Mouse (Mus musculus): ENCODE data around the gene Jam3. TPM values are rescaled to one million over a fixed set of nuclear protein-coding genes. Genes with fewer than 3 reads are reported as not detected.

Jam3 gene
- 113 and 123 TPM in 2 replicates for polyA plus RNA-seq (2015; fragmentation: Nextera tagmentation; extraction: Ambion mirVana)

DNA sequence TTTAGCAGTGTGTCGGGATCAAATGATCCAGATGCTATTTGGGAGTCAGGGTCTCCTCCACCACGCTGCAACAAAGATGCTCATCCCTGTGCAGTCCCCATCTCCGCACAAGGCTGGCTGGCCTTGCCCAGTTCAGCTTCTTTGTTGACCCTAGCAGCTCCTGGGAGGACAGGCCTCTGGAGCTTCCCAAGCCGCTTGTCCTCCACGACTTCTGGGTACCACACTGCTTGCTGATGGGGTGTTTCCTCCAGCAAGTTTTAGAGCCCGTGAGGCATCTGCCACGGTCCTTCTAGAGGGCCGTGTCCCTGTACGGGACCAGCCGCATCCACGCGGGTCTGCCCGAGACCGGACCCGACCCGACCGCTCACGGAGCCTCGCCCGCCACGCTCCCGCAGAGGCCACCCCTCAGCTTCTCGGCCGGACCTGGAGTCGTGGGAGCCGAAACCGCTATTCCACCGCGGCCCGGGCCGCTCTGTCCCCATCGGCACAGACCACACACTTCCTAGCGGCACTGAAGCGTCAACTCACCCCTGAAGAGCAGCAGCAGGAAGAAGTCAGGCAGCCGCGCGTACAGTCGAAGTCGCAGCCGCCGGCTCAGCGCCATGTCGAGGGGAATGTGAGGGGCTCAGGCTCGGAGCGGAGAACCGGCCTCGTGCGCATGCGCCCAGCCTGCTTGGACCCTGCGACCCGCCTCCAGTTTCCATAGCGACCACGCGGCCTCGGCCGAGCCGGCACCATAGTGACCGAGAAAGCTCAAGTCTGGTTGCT lies at the start of gene Jam3:
TSS of gene Jam3 (minus strand) at position 659 of the 768 bp plus-strand sequence.
- H3K27ac ChIP-seq, result peak within 1 kb of the TSS; percentile 96
- peak; percentile 98 for ATAC-seq
- peak within 1 kb of the TSS; percentile 85 for H3K4me3 ChIP-seq
- under 1% methylated on average over 58 of the region's 58 CpGs for WGBS
- no peaks in the 10 kb centered on the region for H3K27me3 ChIP-seq
- no peaks in the 10 kb centered on the region for H3K9me3 ChIP-seq (replicated peaks)
- H3K4me1 ChIP-seq, result peaks cover 55% of the 10 kb centered on the region
- H3K9ac ChIP-seq, result peak within 1 kb of the TSS; percentile 92
- 0 out of 2 replicates have a peak, but pooled peaks cover 3% of the 10 kb centered on the region for H3K36me3 ChIP-seq (ENCODE audit: poor library complexity, severe bottlenecking)
- H3K4me2 ChIP-seq, result peak within 1 kb of the TSS; percentile 80

DNA sequence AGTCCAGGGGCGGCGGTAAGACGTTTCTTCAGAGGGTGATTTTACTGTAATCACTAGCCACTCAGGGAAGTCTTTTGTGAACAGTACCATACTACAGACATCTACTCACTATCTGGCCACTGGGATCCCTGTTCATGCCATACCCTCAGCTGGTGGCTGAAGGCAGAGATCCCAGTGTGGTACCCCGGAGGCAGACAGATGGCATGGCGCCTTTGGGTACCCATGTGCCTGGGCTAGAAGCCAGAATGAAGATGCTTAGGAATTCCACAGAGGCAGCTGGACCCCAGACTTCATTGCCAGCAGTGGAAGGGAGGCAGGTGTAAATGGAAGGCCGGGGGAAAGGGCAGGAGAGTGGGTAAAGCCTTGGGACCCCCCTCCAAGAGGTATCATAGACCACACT lies 49.0 kb upstream of the Jam3 start:
- Histone ChIP-seq H3K27me3 (peaks cover 17% of the 10 kb centered on the region), H3K27ac (peak overlapping the region; percentile 76), H3K36me3 (ENCODE audit: poor library complexity, severe bottlenecking) (no peaks in the 10 kb centered on the region), H3K9ac (no peak overlapping the region), H3K9me3 (replicated peaks) (0 out of 2 replicates have a peak, but pooled peaks cover 6% of the 10 kb centered on the region), H3K4me2 (no peak overlapping the region), H3K4me1 (peaks cover 34% of the 10 kb centered on the region), H3K4me3 (no peak overlapping the region)
- WGBS, result 70% methylated on average over 6 of the region's 6 CpGs
- peak; percentile 20; the same call in 1 of the 2 replicates for ATAC-seq

DNA sequence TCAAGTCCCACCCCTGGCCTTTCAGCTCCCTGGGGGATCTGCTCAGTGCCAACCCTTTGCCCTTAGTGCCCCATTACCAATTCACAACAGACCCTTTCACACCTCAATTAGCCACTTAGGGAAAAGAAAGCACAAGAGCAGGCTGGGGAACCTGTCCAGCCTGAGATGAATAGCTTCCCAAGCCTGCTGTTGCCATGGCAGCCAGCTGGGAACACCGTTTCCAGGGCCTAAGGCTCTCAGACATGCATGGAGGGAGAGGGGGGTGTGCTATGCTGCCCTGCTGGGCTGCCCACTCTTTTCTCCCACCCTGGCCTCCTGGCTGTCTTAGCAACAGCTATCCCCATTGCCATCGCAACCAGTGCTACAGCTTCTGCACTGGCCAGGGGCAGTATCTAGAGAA lies 47.9 kb upstream of the Jam3 start:
- Histone ChIP-seq H3K9ac (no peak overlapping the region), H3K27me3 (peaks cover 16% of the 10 kb centered on the region), H3K36me3 (ENCODE audit: poor library complexity, severe bottlenecking) (no peaks in the 10 kb centered on the region), H3K4me2 (peak overlapping the region; percentile 16), H3K9me3 (replicated peaks) (0 out of 2 replicates have a peak, but pooled peaks cover 6% of the 10 kb centered on the region), H3K27ac (peak overlapping the region; percentile 76), H3K4me1 (peaks cover 34% of the 10 kb centered on the region), H3K4me3 (no peak overlapping the region)
- ATAC-seq, result peak; percentile 98
- WGBS, result 6% methylated on average over 2 of the region's 2 CpGs

DNA sequence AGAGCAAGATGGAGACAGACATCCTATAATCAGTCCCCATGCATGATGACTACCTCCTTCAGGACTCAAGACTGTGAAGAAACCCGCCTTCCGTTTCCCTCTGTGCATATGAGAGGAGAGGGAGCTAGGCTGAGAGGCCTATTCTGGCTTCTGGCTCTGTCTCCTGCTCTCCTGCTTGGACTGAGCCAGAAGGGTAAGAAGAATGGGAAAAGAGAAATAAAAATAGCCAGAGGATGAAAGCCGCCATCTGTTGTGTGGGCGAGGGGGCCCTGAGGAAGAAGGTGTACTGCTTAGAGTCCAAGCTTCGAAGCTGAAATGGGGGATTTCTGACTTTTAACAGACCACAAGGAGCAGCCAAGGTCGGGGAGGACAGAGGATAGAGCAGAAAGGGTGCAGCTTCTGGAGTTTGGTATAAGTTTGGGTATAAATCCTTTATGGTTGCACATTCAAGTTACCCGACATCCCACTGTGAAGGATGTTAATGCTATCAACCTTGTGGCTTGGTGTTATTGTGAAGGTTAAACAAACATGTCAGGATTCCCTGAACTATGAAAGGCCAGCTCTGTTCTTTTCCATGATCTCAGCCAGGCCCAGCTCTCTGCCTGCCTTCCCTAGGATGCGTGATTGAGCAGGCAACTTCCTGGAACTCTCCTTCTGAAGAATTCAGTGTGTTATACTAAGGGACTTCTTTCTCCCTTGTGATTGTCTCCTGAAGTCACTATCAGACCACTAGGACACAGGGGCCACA lies 46.4 kb upstream of the Jam3 start:
- Histone ChIP-seq H3K4me3 (no peak overlapping the region), H3K9ac (no peak overlapping the region), H3K27me3 (peaks cover 16% of the 10 kb centered on the region), H3K4me1 (peaks cover 34% of the 10 kb centered on the region), H3K4me2 (no peak overlapping the region), H3K9me3 (replicated peaks) (0 out of 2 replicates have a peak, but pooled peaks cover 6% of the 10 kb centered on the region), H3K36me3 (ENCODE audit: poor library complexity, severe bottlenecking) (no peaks in the 10 kb centered on the region), H3K27ac (peak overlapping the region; percentile 76; the same call in 1 of the 2 replicates)
- WGBS, result 85% methylated on average over 8 of the region's 8 CpGs
- ATAC-seq, result no peak

DNA sequence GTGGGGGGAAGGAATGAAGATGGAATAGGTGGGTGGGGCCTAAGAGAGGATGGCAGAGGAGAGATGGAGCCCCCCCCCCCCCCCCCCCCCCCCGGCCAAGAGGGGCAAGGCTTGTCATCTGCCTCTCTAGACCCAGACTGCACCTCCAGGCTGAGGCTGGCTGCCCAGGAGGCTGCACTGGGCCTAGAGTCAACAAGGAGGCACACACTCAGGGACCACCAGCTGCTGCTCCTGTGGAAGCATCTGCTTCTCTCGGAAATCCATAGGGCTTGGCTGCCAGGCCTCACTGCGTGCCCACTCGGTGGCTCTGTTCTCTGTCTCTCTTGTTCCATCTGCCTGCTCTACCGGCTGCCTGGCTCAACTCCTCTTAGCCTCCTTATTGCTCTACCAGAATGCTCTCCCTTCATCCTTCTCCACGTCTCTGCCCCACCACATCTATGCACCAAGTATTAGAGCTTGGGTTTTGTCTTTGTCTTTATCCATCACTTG lies 38.4 kb upstream of the Jam3 start:
- Histone ChIP-seq H3K4me3 (no peak overlapping the region), H3K9me3 (replicated peaks) (no peaks in the 10 kb centered on the region), H3K36me3 (ENCODE audit: poor library complexity, severe bottlenecking) (no peaks in the 10 kb centered on the region), H3K27me3 (0 out of 2 replicates have a peak, but pooled peaks cover 6% of the 10 kb centered on the region), H3K9ac (no peak overlapping the region), H3K4me2 (no peak overlapping the region), H3K4me1 (peaks cover 37% of the 10 kb centered on the region), H3K27ac (no peak overlapping the region)
- 69% methylated on average over 5 of the region's 6 CpGs for WGBS
- ATAC-seq, result peak; percentile 22; the same call in 1 of the 2 replicates

DNA sequence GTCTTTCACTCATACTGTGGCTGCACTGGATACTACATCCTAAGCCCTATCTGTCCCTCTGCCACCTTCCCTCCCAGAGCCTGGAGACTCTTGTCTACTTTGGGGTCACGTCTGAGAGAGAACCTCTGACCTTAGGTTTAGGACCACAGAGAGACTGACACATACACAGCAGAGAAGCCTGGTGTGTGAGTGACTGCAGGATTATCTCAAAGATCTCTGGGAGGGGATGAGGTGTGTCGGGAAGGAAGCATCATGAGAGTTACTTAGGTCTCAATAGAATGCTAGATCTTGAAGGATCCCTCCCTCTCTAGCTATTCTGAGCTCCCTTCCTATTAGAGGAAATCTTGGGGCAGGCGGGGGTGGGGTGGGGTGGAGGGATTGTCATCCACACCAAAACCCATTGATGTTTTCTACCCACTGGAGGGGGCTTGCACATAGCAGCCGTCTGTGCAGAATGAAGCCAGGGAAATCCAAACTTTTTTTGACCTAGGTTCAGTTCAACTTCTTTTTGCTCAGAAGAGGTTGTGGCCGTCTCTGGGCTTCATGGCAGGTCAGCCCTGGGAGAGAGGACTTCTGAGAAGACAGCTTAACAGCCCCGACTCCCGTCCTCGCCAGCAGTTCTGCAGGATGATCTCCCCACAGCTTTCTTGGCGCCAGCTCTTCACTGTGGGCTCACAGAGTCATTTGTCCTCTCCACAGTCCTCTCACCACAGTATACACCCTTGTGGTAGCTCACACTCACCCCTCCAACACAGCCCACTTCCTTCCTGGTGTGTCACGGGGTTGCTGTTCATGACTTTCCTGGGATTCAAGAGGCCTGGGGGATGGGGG lies 37.8 kb upstream of the Jam3 start:
- Histone ChIP-seq H3K36me3 (ENCODE audit: poor library complexity, severe bottlenecking) (no peaks in the 10 kb centered on the region), H3K4me1 (peaks cover 37% of the 10 kb centered on the region), H3K9ac (peak overlapping the region; percentile 40; the same call in 1 of the 2 replicates), H3K27ac (peak overlapping the region; percentile 88), H3K4me2 (peak overlapping the region; percentile 63), H3K9me3 (replicated peaks) (no peaks in the 10 kb centered on the region), H3K27me3 (0 out of 2 replicates have a peak, but pooled peaks cover 6% of the 10 kb centered on the region), H3K4me3 (0 out of 2 replicates have a peak overlapping the region, but pooled peaks have one; percentile 29)
- no peak for ATAC-seq
- WGBS, result 66% methylated on average over 10 of the region's 10 CpGs

DNA sequence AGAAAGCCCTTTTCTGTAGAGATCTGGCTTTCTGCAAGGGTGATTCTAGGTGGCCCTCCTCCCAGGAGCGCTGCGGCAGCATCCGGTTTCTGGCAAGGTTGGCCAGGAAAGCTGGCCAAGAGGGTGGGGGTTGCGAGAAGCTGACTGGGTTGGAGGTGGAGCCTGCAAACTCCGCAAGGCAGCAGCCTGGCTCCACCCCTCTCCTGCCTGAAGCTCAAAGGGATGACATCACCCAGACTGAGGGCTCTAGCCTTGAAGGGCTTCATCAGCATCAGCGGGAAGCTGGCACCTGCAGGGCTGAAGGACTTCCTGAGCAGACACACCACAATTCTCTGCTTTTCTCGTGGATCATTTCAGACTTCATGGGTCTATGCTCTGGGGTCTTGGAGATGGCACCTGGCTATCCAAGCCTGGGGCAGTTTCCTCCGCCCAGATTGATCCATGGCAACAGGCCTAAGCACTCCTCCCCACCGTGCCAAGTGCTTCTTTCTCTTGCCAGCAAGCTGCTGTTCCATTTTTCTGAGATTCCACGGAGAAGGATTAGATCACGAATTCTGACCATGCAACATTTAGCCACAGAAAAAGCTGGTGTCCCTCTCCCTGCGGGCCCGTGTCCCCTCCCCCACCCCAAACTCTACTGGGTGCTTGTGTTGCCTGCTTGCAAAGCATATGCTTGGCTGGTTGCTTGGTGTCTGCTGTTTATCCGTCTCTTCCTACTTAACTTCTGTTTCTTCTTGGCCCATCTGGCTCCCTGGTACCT lies 37.0 kb upstream of the Jam3 start:
- H3K9me3 ChIP-seq (replicated peaks), result no peaks in the 10 kb centered on the region
- H3K36me3 ChIP-seq (ENCODE audit: poor library complexity, severe bottlenecking), result no peaks in the 10 kb centered on the region
- H3K4me1 ChIP-seq, result peaks cover 41% of the 10 kb centered on the region
- peak overlapping the region; percentile 45 for H3K9ac ChIP-seq
- peak; percentile 96 for ATAC-seq
- H3K27ac ChIP-seq, result peak overlapping the region; percentile 88
- H3K27me3 ChIP-seq, result 0 out of 2 replicates have a peak, but pooled peaks cover 6% of the 10 kb centered on the region
- H3K4me3 ChIP-seq, result peak overlapping the region; percentile 29
- H3K4me2 ChIP-seq, result peak overlapping the region; percentile 63
- 4% methylated on average over 14 of the region's 14 CpGs for WGBS

DNA sequence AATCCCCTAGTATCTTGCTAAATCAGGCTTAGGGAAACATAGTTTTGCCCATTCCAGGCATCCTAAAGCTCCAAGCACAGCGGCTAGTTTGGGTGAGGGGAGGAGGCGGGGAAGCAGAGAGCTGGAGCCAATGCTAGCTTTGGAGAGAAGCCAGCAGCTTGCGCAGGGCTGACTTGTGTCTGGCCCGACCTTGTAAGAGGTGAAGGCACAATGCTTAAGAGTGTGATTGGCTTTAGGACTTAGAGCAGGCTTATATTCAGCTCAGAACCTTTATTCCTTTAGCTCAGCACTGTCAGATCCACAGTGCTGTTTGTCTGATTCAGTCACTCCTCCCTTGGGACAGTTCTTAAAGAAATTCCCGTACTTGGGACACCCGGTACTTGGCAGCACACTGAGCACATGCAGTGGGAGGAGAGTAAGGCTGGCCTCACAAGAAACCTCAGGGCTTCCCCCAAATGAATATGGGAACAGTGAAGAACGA lies 36.3 kb upstream of the Jam3 start:
- H3K27me3 ChIP-seq, result 0 out of 2 replicates have a peak, but pooled peaks cover 6% of the 10 kb centered on the region

DNA sequence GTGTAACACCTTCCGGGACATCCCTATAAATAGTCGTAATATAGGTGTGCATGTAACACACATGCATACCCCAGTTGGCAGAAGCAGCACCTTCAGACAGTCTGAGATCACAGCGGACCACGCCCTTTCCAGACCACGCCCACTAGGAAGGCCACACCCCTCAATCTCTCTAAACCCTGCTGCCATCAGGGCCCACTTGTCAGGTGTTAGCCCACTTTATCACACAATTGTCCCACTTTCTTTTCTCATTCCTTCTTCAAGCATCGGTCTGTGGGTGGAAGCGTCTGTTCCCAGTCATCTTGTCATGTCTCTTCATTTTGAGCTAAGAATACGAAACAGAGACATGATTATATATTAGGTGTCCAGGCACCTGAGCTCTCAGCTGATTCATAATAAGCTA lies 35.2 kb upstream of the Jam3 start:
- Histone ChIP-seq H3K4me3 (no peak overlapping the region), H3K36me3 (ENCODE audit: poor library complexity, severe bottlenecking) (no peaks in the 10 kb centered on the region), H3K4me1 (peaks cover 52% of the 10 kb centered on the region), H3K4me2 (no peak overlapping the region), H3K27me3 (0 out of 2 replicates have a peak, but pooled peaks cover 6% of the 10 kb centered on the region), H3K9ac (no peak overlapping the region), H3K27ac (no peak overlapping the region), H3K9me3 (replicated peaks) (no peaks in the 10 kb centered on the region)
- no peak for ATAC-seq
- WGBS, result 81% methylated on average over 8 of the region's 8 CpGs

More for the DNA sequence above, 36.3 kb upstream of the Jam3 start:
- Histone ChIP-seq H3K9me3 (replicated peaks) (no peaks in the 10 kb centered on the region), H3K9ac (peak overlapping the region; percentile 45; the same call in 1 of the 2 replicates), H3K36me3 (ENCODE audit: poor library complexity, severe bottlenecking) (no peaks in the 10 kb centered on the region), H3K4me3 (peak overlapping the region; percentile 29), H3K4me2 (peak overlapping the region; percentile 63), H3K4me1 (peaks cover 46% of the 10 kb centered on the region), H3K27ac (peak overlapping the region; percentile 88)
- 3% methylated on average over 7 of the region's 7 CpGs for WGBS
- ATAC-seq, result peak; percentile 65

DNA sequence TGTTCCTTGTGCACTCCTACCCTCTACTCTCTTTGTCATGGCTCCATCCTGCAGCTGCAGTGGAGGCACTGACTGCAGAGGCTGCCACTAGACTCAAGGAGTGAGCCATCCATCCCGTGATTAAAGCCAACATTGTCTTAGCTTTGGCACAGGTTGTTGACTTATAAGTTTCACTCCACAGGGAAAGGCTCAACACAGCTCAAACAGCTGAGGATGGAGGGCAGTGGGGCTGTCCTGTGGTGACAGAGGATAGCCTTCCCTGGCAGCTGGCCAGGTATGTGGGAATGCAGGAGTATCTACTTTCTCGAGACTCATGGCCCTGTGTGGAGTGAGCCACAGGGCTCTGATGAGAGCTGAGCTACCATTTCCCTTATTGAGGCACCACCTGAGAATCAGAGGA lies 34.1 kb upstream of the Jam3 start:
- no peak overlapping the region for H3K4me3 ChIP-seq
- no peaks in the 10 kb centered on the region for H3K36me3 ChIP-seq (ENCODE audit: poor library complexity, severe bottlenecking)
- no peaks in the 10 kb centered on the region for H3K9me3 ChIP-seq (replicated peaks)
- H3K27ac ChIP-seq, result no peak overlapping the region
- ATAC-seq, result no peak
- no peaks in the 10 kb centered on the region for H3K27me3 ChIP-seq
- peaks cover 52% of the 10 kb centered on the region for H3K4me1 ChIP-seq
- no peak overlapping the region for H3K4me2 ChIP-seq
- WGBS, result 70% methylated on average over 2 of the region's 2 CpGs
- no peak overlapping the region for H3K9ac ChIP-seq
